Mouse (Mus musculus) forebrain, embryonic 12.5 days (tissue): Measurements from ENCODE around the gene Olfr6. TPM values are rescaled to one million over a fixed set of nuclear protein-coding genes. Genes with fewer than 3 reads are reported as not detected.
"Not testable (repeated sequence)": the region's sequence is repeated elsewhere in the genome, so short reads cannot be mapped to it uniquely, and the experiment has no call there.

Source experiments
- ATAC-seq: fragments of 200-750 bp; cut with Nextera tagmentation; 2 replicates; pipeline ENCODE4 v1.8.0; 2017; ENCODE audit warnings: moderate TSS enrichment; ENCODE audit not compliant: low FRiP score
- H3K27ac ChIP-seq: fragments of 300-500 bp; sonication (generic); 2 replicates; pipeline ENCODE4 v1.5.1; 2016; ENCODE audit warnings: mild to moderate bottlenecking
- H3K27me3 ChIP-seq: fragments of 300-500 bp; sonication (generic); 2 replicates; pipeline ENCODE4 v1.6.1; 2016; ENCODE audit warnings: mild to moderate bottlenecking
- H3K36me3 ChIP-seq: fragments of 300-500 bp; sonication (generic); replicated peaks from 2 replicates; pipeline ENCODE4 v1.6.1; 2016; ENCODE audit warnings: mild to moderate bottlenecking
- H3K4me1 ChIP-seq: fragments of 300-500 bp; sonication (generic); 2 replicates; pipeline ENCODE4 v1.6.1; 2016
- H3K4me2 ChIP-seq: fragments of 300-500 bp; sonication (generic); 2 replicates; pipeline ENCODE4 v1.6.1; 2016; ENCODE audit warnings: mild to moderate bottlenecking, moderate library complexity
- H3K4me3 ChIP-seq: fragments of 300-500 bp; sonication (generic); replicated peaks from 2 replicates; pipeline ENCODE4 v1.5.1; 2016; ENCODE audit warnings: mild to moderate bottlenecking
- H3K9ac ChIP-seq: fragments of 300-500 bp; sonication (generic); 2 replicates; pipeline ENCODE4 v1.6.1; 2016; ENCODE audit warnings: mild to moderate bottlenecking
- H3K9me3 ChIP-seq: fragments of 300-500 bp; sonication (generic); 2 replicates; pipeline ENCODE4 v1.6.1; 2016
- WGBS: fragments of 180-500 bp; shearing (Covaris S2); methylation state at CpG from one replicate; pipeline ENCODE4 v1.1.7; 2016; 5-methylcytosine and 5-hydroxymethylcytosine counted together
- polyA plus RNA-seq: library from polyadenylated mRNA; unstranded; fragments of >200 nt; fragmentation: Nextera tagmentation; extraction: Ambion mirVana; gene quantifications from 2 replicates; pipeline ENCODE4 v1.2.1, GENCODE M21; 2016

Olfr6 gene
- not detected in 2 replicates for polyA plus RNA-seq

- H3K4me2 ChIP-seq: no peak within 1 kb of the TSS
Observed at GRCm38 (mm10) chr7:106963837-106964236, at the start of gene Olfr6. TSS of gene Olfr6 (minus strand) at chr7:106963937.

GRCm38 (mm10) chr7:107005972-107006371 lies 42.2 kb upstream of the Olfr6 start, which contains the start of gene Olfr2:
TSS of gene Olfr2 (minus strand) at chr7:107006072.
- H3K4me2 ChIP-seq: no peak within 1 kb of the TSS
- no peak within 1 kb of the TSS for H3K27ac ChIP-seq
- no peaks in the 10 kb centered on the region for H3K27me3 ChIP-seq
- H3K36me3 ChIP-seq: no peaks in the 10 kb centered on the region
- WGBS: 49% methylated on average over 1 of the region's 1 CpGs
- no peak for ATAC-seq
- no peaks in the 10 kb centered on the region for H3K9me3 ChIP-seq
- H3K4me1 ChIP-seq: no peaks in the 10 kb centered on the region
- H3K4me3 ChIP-seq: no peak within 1 kb of the TSS
- H3K9ac ChIP-seq: no peak within 1 kb of the TSS

More at GRCm38 (mm10) chr7:106963837-106964236, at the start of gene Olfr6:
- Histone ChIP-seq H3K36me3 (no peaks in the 10 kb centered on the region), H3K9me3 (no peaks in the 10 kb centered on the region), H3K4me1 (no peaks in the 10 kb centered on the region), H3K9ac (no peak within 1 kb of the TSS), H3K27me3 (no peaks in the 10 kb centered on the region), H3K27ac (no peak within 1 kb of the TSS), H3K4me3 (no peak within 1 kb of the TSS)
- ATAC-seq: no peak
- WGBS: 92% methylated on average over 1 of the region's 1 CpGs

- WGBS: 70% methylated on average over 3 of the region's 3 CpGs
- no peak for ATAC-seq
Observed at GRCm38 (mm10) chr7:107004169-107004568, 40.4 kb upstream of the Olfr6 start.

GRCm38 (mm10) chr7:107000798-107001197 lies 37.1 kb upstream of the Olfr6 start:
- 90% methylated on average over 7 of the region's 7 CpGs for WGBS
- Histone ChIP-seq H3K27me3 (no peaks in the 10 kb centered on the region), H3K27ac (no peak overlapping the region), H3K9ac (no peak overlapping the region), H3K9me3 (no peaks in the 10 kb centered on the region), H3K36me3 (no peaks in the 10 kb centered on the region), H3K4me2 (no peak overlapping the region), H3K4me3 (no peak overlapping the region), H3K4me1 (no peaks in the 10 kb centered on the region)
- ATAC-seq: no peak

More at GRCm38 (mm10) chr7:107004169-107004568, 40.4 kb upstream of the Olfr6 start:
- no peak overlapping the region for H3K4me3 ChIP-seq
- no peaks in the 10 kb centered on the region for H3K36me3 ChIP-seq
- no peak overlapping the region for H3K9ac ChIP-seq
- no peak overlapping the region for H3K27ac ChIP-seq
- H3K27me3 ChIP-seq: no peaks in the 10 kb centered on the region
- H3K4me1 ChIP-seq: no peaks in the 10 kb centered on the region
- H3K9me3 ChIP-seq: no peaks in the 10 kb centered on the region
- no peak overlapping the region for H3K4me2 ChIP-seq

- no peak overlapping the region for H3K4me2 ChIP-seq
- H3K4me1 ChIP-seq: no peaks in the 10 kb centered on the region
- H3K36me3 ChIP-seq: no peaks in the 10 kb centered on the region
- no peak overlapping the region for H3K4me3 ChIP-seq
- ATAC-seq: no peak
- no peak overlapping the region for H3K9ac ChIP-seq
- no peaks in the 10 kb centered on the region for H3K27me3 ChIP-seq
- no peaks in the 10 kb centered on the region for H3K9me3 ChIP-seq
- WGBS: 97% methylated on average over 3 of the region's 3 CpGs
- H3K27ac ChIP-seq: no peak overlapping the region
Observed at GRCm38 (mm10) chr7:106985236-106985635, 21.5 kb upstream of the Olfr6 start.

- Histone ChIP-seq H3K4me2 (no peak within 1 kb of the TSS), H3K27me3 (no peaks in the 10 kb centered on the region), H3K4me1 (no peaks in the 10 kb centered on the region), H3K9me3 (no peaks in the 10 kb centered on the region), H3K27ac (no peak within 1 kb of the TSS), H3K4me3 (no peak within 1 kb of the TSS), H3K9ac (no peak within 1 kb of the TSS), H3K36me3 (no peaks in the 10 kb centered on the region)
- ATAC-seq: no peak
- WGBS: 64% methylated on average over 1 of the region's 1 CpGs
Observed at GRCm38 (mm10) chr7:106975353-106975752, 11.6 kb upstream of the Olfr6 start, which contains the start of gene Olfr711. TSS of gene Olfr711 (minus strand) at chr7:106975453.

GRCm38 (mm10) chr7:106967503-106967902 lies 3.8 kb upstream of the Olfr6 start:
- ATAC-seq, H3K9ac ChIP-seq, H3K4me3 ChIP-seq, H3K4me1 ChIP-seq, H3K27me3 ChIP-seq, H3K4me2 ChIP-seq, H3K9me3 ChIP-seq, H3K36me3 ChIP-seq, H3K27ac ChIP-seq: not testable (repeated sequence)

- Histone ChIP-seq H3K27me3 (no peaks in the 10 kb centered on the region), H3K4me3 (no peak within 1 kb of the TSS), H3K27ac (no peak within 1 kb of the TSS), H3K4me1 (no peaks in the 10 kb centered on the region), H3K36me3 (no peaks in the 10 kb centered on the region), H3K9me3 (0 out of 2 replicates have a peak, but pooled peaks cover 2% of the 10 kb centered on the region), H3K9ac (no peak within 1 kb of the TSS), H3K4me2 (no peak within 1 kb of the TSS)
- WGBS: 80% methylated on average over 3 of the region's 3 CpGs
- no peak for ATAC-seq
Observed at GRCm38 (mm10) chr7:106948212-106948611, 15.5 kb downstream of the Olfr6 start, which contains the start of gene Olfr710. TSS of gene Olfr710 (minus strand) at chr7:106948312.

GRCm38 (mm10) chr7:106932119-106932518 lies 31.6 kb downstream of the Olfr6 start, which contains the start of gene Olfr709-ps1:
TSS of gene Olfr709-ps1 (minus strand) at chr7:106932219.
- H3K36me3 ChIP-seq: no peaks in the 10 kb centered on the region
- no peaks in the 10 kb centered on the region for H3K27me3 ChIP-seq
- no peak for ATAC-seq
- H3K9ac ChIP-seq: no peak within 1 kb of the TSS
- H3K27ac ChIP-seq: no peak within 1 kb of the TSS
- no peak within 1 kb of the TSS for H3K4me2 ChIP-seq
- H3K4me1 ChIP-seq: no peaks in the 10 kb centered on the region
- no peak within 1 kb of the TSS for H3K4me3 ChIP-seq
- H3K9me3 ChIP-seq: no peaks in the 10 kb centered on the region

- WGBS: 87% methylated on average over 7 of the region's 7 CpGs
- not testable (repeated sequence) for H3K9ac ChIP-seq, H3K4me2 ChIP-seq, H3K27ac ChIP-seq, H3K9me3 ChIP-seq, H3K27me3 ChIP-seq, H3K4me3 ChIP-seq, H3K36me3 ChIP-seq, H3K4me1 ChIP-seq, ATAC-seq
Observed at GRCm38 (mm10) chr7:106920961-106921360, 42.8 kb downstream of the Olfr6 start.

GRCm38 (mm10) chr7:106907676-106908075 lies 56.1 kb downstream of the Olfr6 start, which contains the start of gene Olfr1532-ps1:
TSS of gene Olfr1532-ps1 (plus strand) at chr7:106908001.
- H3K9me3 ChIP-seq: no peaks in the 10 kb centered on the region
- H3K4me3 ChIP-seq: no peak within 1 kb of the TSS
- no peaks in the 10 kb centered on the region for H3K4me1 ChIP-seq
- 69% methylated on average over 2 of the region's 2 CpGs for WGBS
- no peak for ATAC-seq
- H3K27ac ChIP-seq: no peak within 1 kb of the TSS
- no peaks in the 10 kb centered on the region for H3K27me3 ChIP-seq
- H3K36me3 ChIP-seq: no peaks in the 10 kb centered on the region
- H3K4me2 ChIP-seq: no peak within 1 kb of the TSS
- H3K9ac ChIP-seq: no peak within 1 kb of the TSS
